Mouse (Mus musculus) brain, embryonic 14.5 days (tissue): Measurements from ENCODE around the gene Tmem245. TPM values are rescaled to one million over a fixed set of nuclear protein-coding genes. Genes with fewer than 3 reads are reported as not detected.
"Not testable (repeated sequence)": the region's sequence is repeated elsewhere in the genome, so short reads cannot be mapped to it uniquely, and the experiment has no call there.

ENCODE experiments used
- DNase-seq: peaks from one replicate; pipeline ENCODE4 v3.0.0-alpha.2; 2011; ENCODE audit warnings: low read depth
- CTCF ChIP-seq: fragments of 200-500 bp; IDR thresholded peaks from 2 replicates; pipeline ENCODE4 v1.5.1; 2012; ENCODE audit warnings: inconsistent platforms, mild to moderate bottlenecking, moderate library complexity, borderline replicate concordance; ENCODE audit not compliant: insufficient read depth, insufficient read length; ENCODE audit errors: extremely low read depth
- POLR2A ChIP-seq: fragments of 200-500 bp; IDR thresholded peaks from 2 replicates; pipeline ENCODE4 v1.6.1; 2012; ENCODE audit warnings: mild to moderate bottlenecking, inconsistent platforms, borderline replicate concordance; ENCODE audit not compliant: poor library complexity, insufficient read depth, insufficient read length, severe bottlenecking; ENCODE audit errors: extremely low read depth
- polyA plus RNA-seq: library from polyadenylated mRNA; depleted of rRNA; stranded (reverse); fragments of >200 nt; gene quantifications from 2 replicates; pipeline ENCODE4 v1.2.3, GENCODE M21; 2012

Gene Tmem245
- polyA plus RNA-seq, 1 experiment: 11.4 TPM

GRCm38 (mm10) chr4:56897511-56897910 lies 49.7 kb downstream of the Tmem245 start:
- no peak for TF ChIP-seq POLR2A
- no peak for TF ChIP-seq CTCF
- no peak for DNase-seq

GRCm38 (mm10) chr4:56894196-56894595 lies 53.0 kb downstream of the Tmem245 start:
- TF ChIP-seq POLR2A: no peak
- TF ChIP-seq CTCF: no peak
- DNase-seq: no peak

GRCm38 (mm10) chr4:56892501-56893115 lies 54.6 kb downstream of the Tmem245 start:
- TF ChIP-seq POLR2A: no peak
- TF ChIP-seq CTCF: no peak
- DNase-seq: no peak

GRCm38 (mm10) chr4:56888483-56888882 lies 58.8 kb downstream of the Tmem245 start:
- DNase-seq: peak; percentile 7
- TF ChIP-seq CTCF: no peak
- TF ChIP-seq POLR2A: no peak

GRCm38 (mm10) chr4:56886286-56886979 lies 60.8 kb downstream of the Tmem245 start:
- no peak for DNase-seq
- TF ChIP-seq CTCF: no peak
- TF ChIP-seq POLR2A: no peak

GRCm38 (mm10) chr4:56880036-56880703 lies 67.1 kb downstream of the Tmem245 start:
- TF ChIP-seq CTCF: no peak
- TF ChIP-seq POLR2A: no peak
- DNase-seq: no peak

- DNase-seq: no peak
- no peak for TF ChIP-seq CTCF
- TF ChIP-seq POLR2A: no peak
Measured at GRCm38 (mm10) chr4:56878971-56879370, 68.3 kb downstream of the Tmem245 start.

- not testable (repeated sequence) for DNase-seq
Measured at GRCm38 (mm10) chr4:56870541-56870940, 76.7 kb downstream of the Tmem245 start.

GRCm38 (mm10) chr4:56867761-56868160 lies 79.5 kb downstream of the Tmem245 start:
- no peak for DNase-seq
- TF ChIP-seq CTCF: no peak
- TF ChIP-seq POLR2A: no peak

GRCm38 (mm10) chr4:56865971-56866370 lies 81.3 kb downstream of the Tmem245 start:
- peak; percentile 58 for DNase-seq

GRCm38 (mm10) chr4:56865003-56865511 lies 82.2 kb downstream of the Tmem245 start, which contains the start of gene Ctnnal1:
Gene Ctnnal1, minus strand, starts transcription at chr4:56865188.
- peak; percentile 91 for DNase-seq
- TF ChIP-seq POLR2A (peak; percentile 76), CTCF (no peak)

More at GRCm38 (mm10) chr4:56865971-56866370, 81.3 kb downstream of the Tmem245 start:
- no peak for TF ChIP-seq POLR2A
- TF ChIP-seq CTCF: no peak
